Mouse (Mus musculus) olfactory bulb, adult 2 months (tissue): ENCODE data around the gene Cdk5rap3.

ENCODE experiments used
- CTCF ChIP-seq: fragments of 200-500 bp; IDR thresholded peaks from 2 replicates; pipeline ENCODE4 v1.5.1; 2012; ENCODE audit warnings: low read depth, mild to moderate bottlenecking, low read length, moderate library complexity; ENCODE audit not compliant: insufficient read depth
- POLR2A ChIP-seq: fragments of 200-500 bp; IDR thresholded peaks from 2 replicates; pipeline ENCODE4 v1.6.1; 2012; ENCODE audit warnings: mild to moderate bottlenecking, low read depth, low read length, moderate library complexity; ENCODE audit not compliant: insufficient read depth

GRCm38 (mm10) chr11:96943746-96944304 lies 27.5 kb upstream of the Cdk5rap3 start, which contains the start of gene Pnpo:
- TF ChIP-seq POLR2A: no peak
- TF ChIP-seq CTCF: no peak
